Mouse (Mus musculus) adrenal gland, postnatal 10 days (tissue): ENCODE data around the gene Rln1. TPM values are rescaled to one million over a fixed set of nuclear protein-coding genes. Genes with fewer than 3 reads are reported as not detected.

Source experiments
- DNase-seq: peaks from one replicate; pipeline ENCODE4 v3.0.0; 2021; ENCODE audit warnings: mixed read lengths
- long read RNA-seq, 2 experiments: library from polyadenylated mRNA; stranded (forward); transcript quantifications; one replicate each; pipeline ENCODE4 v2.0.0; 2021
- total RNA-seq, 2 experiments: library from RNA; stranded (reverse); gene quantifications; 2 replicates each; pipeline ENCODE4 v1.2.3; 2021

Gene Rln1
- not detected for total RNA-seq
- long read RNA-seq, experiment 1, result 0 reads
- long read RNA-seq, experiment 2, result 0 reads

- peak; percentile 33 for DNase-seq
Measured at GRCm38 (mm10) chr19:29334068-29334745, at the start of gene Rln1. Gene Rln1 (minus strand): TSS chr19:29334670.

- DNase-seq, result no peak
Measured at GRCm38 (mm10) chr19:29383368-29383767, 48.9 kb upstream of the Rln1 start.

GRCm38 (mm10) chr19:29379839-29380603 lies 45.6 kb upstream of the Rln1 start:
- no peak for DNase-seq

- DNase-seq, result no peak
Measured at GRCm38 (mm10) chr19:29376382-29376781, 41.9 kb upstream of the Rln1 start.

GRCm38 (mm10) chr19:29374947-29375346 lies 40.5 kb upstream of the Rln1 start:
- no peak for DNase-seq

GRCm38 (mm10) chr19:29373438-29373837 lies 39.0 kb upstream of the Rln1 start:
- no peak for DNase-seq

GRCm38 (mm10) chr19:29372621-29373020 lies 38.2 kb upstream of the Rln1 start:
- no peak for DNase-seq

GRCm38 (mm10) chr19:29372138-29372537 lies 37.7 kb upstream of the Rln1 start:
- DNase-seq, result peak; percentile 54

- no peak for DNase-seq
Measured at GRCm38 (mm10) chr19:29371284-29372081, 37.0 kb upstream of the Rln1 start.

- DNase-seq, result no peak
Measured at GRCm38 (mm10) chr19:29370545-29371283, 36.2 kb upstream of the Rln1 start.

- DNase-seq, result peak; percentile 32
Measured at GRCm38 (mm10) chr19:29370112-29370511, 35.6 kb upstream of the Rln1 start.

- peak; percentile 24 for DNase-seq
Measured at GRCm38 (mm10) chr19:29368671-29369309, 34.3 kb upstream of the Rln1 start.

GRCm38 (mm10) chr19:29368041-29368440 lies 33.6 kb upstream of the Rln1 start:
- no peak for DNase-seq

GRCm38 (mm10) chr19:29366969-29367622 lies 32.6 kb upstream of the Rln1 start, which contains the start of the genes Plgrkt and Cd274:
Gene Plgrkt (minus strand): TSS chr19:29367390.
Gene Cd274 (plus strand): TSS chr19:29367455.
- peak; percentile 87 for DNase-seq

- no peak for DNase-seq
Measured at GRCm38 (mm10) chr19:29366226-29366968, 31.9 kb upstream of the Rln1 start.

- no peak for DNase-seq
Measured at GRCm38 (mm10) chr19:29365105-29365504, 30.6 kb upstream of the Rln1 start.

GRCm38 (mm10) chr19:29364076-29364475 lies 29.6 kb upstream of the Rln1 start:
- DNase-seq, result no peak

GRCm38 (mm10) chr19:29363557-29363956 lies 29.1 kb upstream of the Rln1 start:
- DNase-seq, result no peak

- no peak for DNase-seq
Measured at GRCm38 (mm10) chr19:29362173-29362930, 27.9 kb upstream of the Rln1 start.
